Mouse (Mus musculus) kidney, embryonic 16.5 days (tissue): ENCODE data around the gene Mast4. TPM values are rescaled to one million over a fixed set of nuclear protein-coding genes. Genes with fewer than 3 reads are reported as not detected.

Experiments used
- ATAC-seq: fragments of 200-750 bp; cut with Nextera tagmentation; 2 replicates; pipeline ENCODE4 v1.8.0; 2017; ENCODE audit warnings: moderate TSS enrichment; ENCODE audit not compliant: low FRiP score, low TSS enrichment
- H3K27ac ChIP-seq: fragments of 300-500 bp; sonication (generic); 2 replicates; pipeline ENCODE4 v1.5.1; 2014; ENCODE audit warnings: low read length
- H3K27me3 ChIP-seq: fragments of 300-500 bp; sonication (generic); 2 replicates; pipeline ENCODE4 v1.6.1; 2014; ENCODE audit warnings: low read length, control low read depth, mixed read lengths; ENCODE audit not compliant: insufficient read depth
- H3K36me3 ChIP-seq: fragments of 300-500 bp; sonication (generic); 2 replicates; pipeline ENCODE4 v1.6.1; 2014; ENCODE audit warnings: low read length, control low read depth, mixed read lengths; ENCODE audit not compliant: insufficient read depth
- H3K4me1 ChIP-seq: fragments of 300-500 bp; sonication (generic); 2 replicates; pipeline ENCODE4 v1.6.1; 2014; ENCODE audit warnings: low read length, control low read depth, mixed read lengths; ENCODE audit not compliant: insufficient read depth
- H3K4me2 ChIP-seq: fragments of 300-500 bp; sonication (generic); replicated peaks from 2 replicates; pipeline ENCODE4 v1.6.1; 2014; ENCODE audit warnings: low read depth, low read length
- H3K4me3 ChIP-seq: fragments of 300-500 bp; sonication (generic); 2 replicates; pipeline ENCODE4 v1.5.1; 2014; ENCODE audit warnings: mild to moderate bottlenecking, low read length
- H3K9ac ChIP-seq: fragments of 300-500 bp; sonication (generic); replicated peaks from 2 replicates; pipeline ENCODE4 v1.6.1; 2014; ENCODE audit warnings: low read length
- H3K9me3 ChIP-seq: fragments of 300-500 bp; sonication (generic); 2 replicates; pipeline ENCODE4 v1.6.1; 2016; ENCODE audit warnings: low read length, control low read depth
- WGBS: fragments of 180-500 bp; shearing (Covaris S2); extraction: QIAGEN DNeasy Blood & Tissue Kit; methylation state at CpG from one replicate; pipeline ENCODE4 v1.1.7; 2014; 5-methylcytosine and 5-hydroxymethylcytosine counted together
- polyA plus RNA-seq: library from polyadenylated mRNA; unstranded; fragments of >200 nt; fragmentation: Nextera tagmentation; extraction: Ambion mirVana; gene quantifications from 2 replicates; pipeline ENCODE4 v1.2.1, GENCODE M21; 2015

Mast4 gene
- polyA plus RNA-seq, 1 experiment from 2014 or later: 19.9 TPM

- Histone ChIP-seq H3K4me1 (no peaks in the 10 kb centered on the region), H3K36me3 (no peaks in the 10 kb centered on the region), H3K9me3 (no peaks in the 10 kb centered on the region), H3K4me3 (no peak overlapping the region), H3K4me2 (no peak overlapping the region), H3K9ac (no peak overlapping the region), H3K27me3 (no peaks in the 10 kb centered on the region), H3K27ac (no peak overlapping the region)
- 71% methylated on average over 1 of the region's 1 CpGs for WGBS
- no peak for ATAC-seq
Measured at GRCm38 (mm10) chr13:102851253-102851652, 483.0 kb downstream of the Mast4 start.

GRCm38 (mm10) chr13:102850594-102850993, 483.7 kb downstream of the Mast4 start:
- no peak for ATAC-seq
- 79% methylated on average over 2 of the region's 2 CpGs for WGBS
- Histone ChIP-seq H3K9ac (no peak overlapping the region), H3K36me3 (no peaks in the 10 kb centered on the region), H3K4me2 (no peak overlapping the region), H3K9me3 (no peaks in the 10 kb centered on the region), H3K4me1 (no peaks in the 10 kb centered on the region), H3K27ac (no peak overlapping the region), H3K4me3 (no peak overlapping the region), H3K27me3 (no peaks in the 10 kb centered on the region)

- no peak for ATAC-seq
- no peaks in the 10 kb centered on the region for H3K27me3 ChIP-seq
- no peak overlapping the region for H3K4me2 ChIP-seq
- H3K9me3 ChIP-seq: no peaks in the 10 kb centered on the region
- no peak overlapping the region for H3K4me3 ChIP-seq
- H3K27ac ChIP-seq: no peak overlapping the region
- H3K4me1 ChIP-seq: no peaks in the 10 kb centered on the region
- no peaks in the 10 kb centered on the region for H3K36me3 ChIP-seq
- WGBS: 73% methylated on average over 3 of the region's 3 CpGs
- H3K9ac ChIP-seq: no peak overlapping the region
Measured at GRCm38 (mm10) chr13:102849068-102849467, 485.2 kb downstream of the Mast4 start.

- no peak for ATAC-seq
- H3K4me2 ChIP-seq: no peak overlapping the region
- no peak overlapping the region for H3K4me3 ChIP-seq
- H3K9ac ChIP-seq: no peak overlapping the region
- 82% methylated on average over 4 of the region's 4 CpGs for WGBS
- no peak overlapping the region for H3K27ac ChIP-seq
- peaks cover 9% of the 10 kb centered on the region for H3K4me1 ChIP-seq
- no peaks in the 10 kb centered on the region for H3K9me3 ChIP-seq
- H3K27me3 ChIP-seq: no peaks in the 10 kb centered on the region
- no peaks in the 10 kb centered on the region for H3K36me3 ChIP-seq
Measured at GRCm38 (mm10) chr13:102846473-102846872, 487.8 kb downstream of the Mast4 start.

GRCm38 (mm10) chr13:102842715-102843114, 491.6 kb downstream of the Mast4 start:
- H3K9ac ChIP-seq: no peak overlapping the region
- 75% methylated on average over 2 of the region's 2 CpGs for WGBS
- H3K4me1 ChIP-seq: peaks cover 15% of the 10 kb centered on the region
- no peak overlapping the region for H3K4me3 ChIP-seq
- no peaks in the 10 kb centered on the region for H3K9me3 ChIP-seq
- no peaks in the 10 kb centered on the region for H3K36me3 ChIP-seq
- ATAC-seq: no peak
- H3K4me2 ChIP-seq: no peak overlapping the region
- no peak overlapping the region for H3K27ac ChIP-seq
- H3K27me3 ChIP-seq: no peaks in the 10 kb centered on the region

GRCm38 (mm10) chr13:102842237-102842636, 492.1 kb downstream of the Mast4 start:
- H3K4me1 ChIP-seq: peaks cover 15% of the 10 kb centered on the region
- no peak overlapping the region for H3K4me3 ChIP-seq
- H3K9ac ChIP-seq: no peak overlapping the region
- 54% methylated on average over 8 of the region's 8 CpGs for WGBS
- no peak overlapping the region for H3K4me2 ChIP-seq
- no peaks in the 10 kb centered on the region for H3K9me3 ChIP-seq
- no peak for ATAC-seq
- no peaks in the 10 kb centered on the region for H3K27me3 ChIP-seq
- no peaks in the 10 kb centered on the region for H3K36me3 ChIP-seq
- no peak overlapping the region for H3K27ac ChIP-seq

- no peak for ATAC-seq
- Histone ChIP-seq H3K9me3 (no peaks in the 10 kb centered on the region), H3K4me2 (no peak overlapping the region), H3K27me3 (no peaks in the 10 kb centered on the region), H3K27ac (no peak overlapping the region), H3K4me1 (peaks cover 15% of the 10 kb centered on the region), H3K9ac (no peak overlapping the region), H3K4me3 (no peak overlapping the region), H3K36me3 (no peaks in the 10 kb centered on the region)
- WGBS: 50% methylated on average over 7 of the region's 7 CpGs
Measured at GRCm38 (mm10) chr13:102839741-102840482, 494.4 kb downstream of the Mast4 start.

GRCm38 (mm10) chr13:102837427-102837826, 496.9 kb downstream of the Mast4 start:
- ATAC-seq: no peak
- H3K27ac ChIP-seq: no peak overlapping the region
- H3K4me3 ChIP-seq: no peak overlapping the region
- no peak overlapping the region for H3K4me2 ChIP-seq
- H3K4me1 ChIP-seq: peaks cover 10% of the 10 kb centered on the region
- 59% methylated on average over 4 of the region's 4 CpGs for WGBS
- no peaks in the 10 kb centered on the region for H3K27me3 ChIP-seq
- no peaks in the 10 kb centered on the region for H3K9me3 ChIP-seq
- H3K36me3 ChIP-seq: no peaks in the 10 kb centered on the region
- no peak overlapping the region for H3K9ac ChIP-seq

- ATAC-seq: no peak
- WGBS: 43% methylated on average over 8 of the region's 8 CpGs
- Histone ChIP-seq H3K36me3 (no peaks in the 10 kb centered on the region), H3K4me2 (no peak overlapping the region), H3K4me1 (peaks cover 6% of the 10 kb centered on the region), H3K27ac (no peak overlapping the region), H3K4me3 (no peak overlapping the region), H3K27me3 (no peaks in the 10 kb centered on the region), H3K9ac (no peak overlapping the region), H3K9me3 (no peaks in the 10 kb centered on the region)
Measured at GRCm38 (mm10) chr13:102835336-102835735, 499.0 kb downstream of the Mast4 start.

- H3K27me3 ChIP-seq: no peaks in the 10 kb centered on the region
- H3K27ac ChIP-seq: no peak overlapping the region
- no peak for ATAC-seq
- H3K9ac ChIP-seq: no peak overlapping the region
- no peak overlapping the region for H3K4me2 ChIP-seq
- H3K4me3 ChIP-seq: no peak overlapping the region
- H3K36me3 ChIP-seq: peaks cover 4% of the 10 kb centered on the region; the same call in 1 of the 2 replicates
- H3K4me1 ChIP-seq: peaks cover 11% of the 10 kb centered on the region
- 31% methylated on average over 4 of the region's 4 CpGs for WGBS
- no peaks in the 10 kb centered on the region for H3K9me3 ChIP-seq
Measured at GRCm38 (mm10) chr13:102818287-102818686, 516.0 kb downstream of the Mast4 start.
